Mouse (Mus musculus) kidney, adult 2 months (tissue): ENCODE data around the gene Cacng4.

ENCODE experiments used
- CTCF ChIP-seq: fragments of 200-500 bp; conservative IDR thresholded peaks from 2 replicates; pipeline ENCODE4 v1.5.1; 2011; ENCODE audit warnings: low read depth, mild to moderate bottlenecking, control low read depth, low read length, moderate library complexity, mixed read lengths; ENCODE audit not compliant: insufficient read depth, insufficient read length
- POLR2A ChIP-seq: fragments of 200-500 bp; IDR thresholded peaks from one replicate; pipeline ENCODE4 v1.6.1; 2011; ENCODE audit warnings: low read depth, low read length, control low read depth

GRCm38 (mm10) chr11:107833351-107834040 is 39.1 kb upstream of the Cacng4 start:
- TF ChIP-seq POLR2A, result no peak
- TF ChIP-seq CTCF, result no peak
